Mouse (Mus musculus): ENCODE results near the gene Glis3. TPM values are rescaled to one million over a fixed set of nuclear protein-coding genes. Genes with fewer than 3 reads are reported as not detected.

Gene Glis3
- polyA plus RNA-seq, 1 experiment from 2014 or later: 0.13 TPM

DNA sequence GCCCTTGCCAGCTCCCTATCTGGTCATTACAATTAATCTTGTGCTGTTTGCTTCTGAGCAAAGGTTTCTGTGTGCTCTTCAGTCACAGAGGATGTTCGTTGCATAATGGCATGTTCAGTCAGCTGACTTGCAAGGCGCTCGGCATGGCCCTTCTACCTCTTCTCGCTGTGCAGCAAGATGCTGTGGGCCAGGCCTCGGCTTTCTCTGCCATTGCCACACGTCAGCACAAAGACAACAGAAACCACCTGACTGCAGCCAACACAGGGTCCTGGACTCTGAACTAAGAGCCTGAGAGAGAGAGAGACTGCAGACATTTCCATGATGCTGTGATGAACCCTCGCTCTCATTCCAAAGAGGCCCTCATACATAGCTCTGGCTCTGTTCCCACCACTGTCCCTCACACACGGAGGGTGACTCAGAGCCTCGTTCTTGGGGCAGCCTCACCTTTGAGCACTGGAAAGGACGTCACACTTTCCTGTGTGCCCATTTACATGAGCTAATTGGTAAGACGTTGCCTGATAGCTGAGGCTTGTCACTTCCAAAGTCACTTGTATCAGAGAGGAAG lies 380.6 kb downstream of the Glis3 start:
- H3K4me1 ChIP-seq (replicated peaks): no peaks in the 10 kb centered on the region
- H3K9me3 ChIP-seq (replicated peaks): no peaks in the 10 kb centered on the region
- H3K4me2 ChIP-seq: no peak overlapping the region
- DNase-seq: no peak
- no peak for ATAC-seq (ENCODE audit: low read depth)
- H3K36me3 ChIP-seq: no peaks in the 10 kb centered on the region
- WGBS (ENCODE audit: insufficient replicate concordance): 50% methylated on average over 11 of the region's 11 CpGs
- no peak overlapping the region for H3K27ac ChIP-seq
- H3K9ac ChIP-seq: no peak overlapping the region
- H3K4me3 ChIP-seq (replicated peaks): no peak overlapping the region
- no peaks in the 10 kb centered on the region for H3K27me3 ChIP-seq

- no peaks in the 10 kb centered on the region for H3K36me3 ChIP-seq
- no peak overlapping the region for H3K27ac ChIP-seq
- no peaks in the 10 kb centered on the region for H3K9me3 ChIP-seq (replicated peaks)
- no peak overlapping the region for H3K4me3 ChIP-seq (replicated peaks)
- DNase-seq (no peak), ATAC-seq (ENCODE audit: low read depth) (no peak)
- no peak overlapping the region for H3K9ac ChIP-seq
- WGBS (ENCODE audit: insufficient replicate concordance): 69% methylated on average over 9 of the region's 9 CpGs
- H3K4me2 ChIP-seq: no peak overlapping the region
- no peaks in the 10 kb centered on the region for H3K27me3 ChIP-seq
- no peaks in the 10 kb centered on the region for H3K4me1 ChIP-seq (replicated peaks)
These were observed 381.2 kb downstream of the Glis3 start for GRCm38 (mm10) chr19:28298669-28299068.

DNA sequence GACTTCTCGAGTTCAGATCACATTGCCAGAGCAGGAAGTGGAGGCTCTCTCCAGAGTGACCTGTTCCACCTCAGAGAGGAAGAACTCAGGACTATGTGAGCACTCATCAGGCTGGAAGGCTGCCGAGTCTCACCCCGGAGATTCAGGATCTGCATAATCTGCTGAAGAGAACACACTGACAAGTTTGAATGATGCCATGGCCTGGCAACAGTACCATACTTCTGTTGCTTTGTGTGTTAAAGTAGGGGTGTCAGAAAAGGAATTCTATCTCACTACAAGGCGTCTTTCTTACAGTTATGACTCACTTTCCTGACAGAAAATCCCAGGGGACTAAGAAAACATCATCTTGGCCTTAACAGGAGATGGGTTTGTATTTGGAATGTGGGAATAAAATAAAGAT lies 388.3 kb downstream of the Glis3 start:
- WGBS (ENCODE audit: insufficient replicate concordance): 52% methylated on average over 4 of the region's 4 CpGs

GRCm38 (mm10) chr19:28289457-28289856 lies 390.4 kb downstream of the Glis3 start:
- DNase-seq (no peak), ATAC-seq (ENCODE audit: low read depth) (no peak)
- Histone ChIP-seq H3K36me3 (no peaks in the 10 kb centered on the region), H3K4me3 (replicated peaks) (no peak overlapping the region), H3K27me3 (no peaks in the 10 kb centered on the region), H3K9me3 (replicated peaks) (no peaks in the 10 kb centered on the region), H3K4me1 (replicated peaks) (no peaks in the 10 kb centered on the region), H3K27ac (no peak overlapping the region), H3K4me2 (no peak overlapping the region), H3K9ac (no peak overlapping the region)
- 47% methylated on average over 4 of the region's 4 CpGs for WGBS (ENCODE audit: insufficient replicate concordance)

More for the DNA sequence above, 388.3 kb downstream of the Glis3 start:
- Histone ChIP-seq H3K9me3 (replicated peaks) (no peaks in the 10 kb centered on the region), H3K27ac (no peak overlapping the region), H3K4me1 (replicated peaks) (no peaks in the 10 kb centered on the region), H3K4me3 (replicated peaks) (no peak overlapping the region), H3K36me3 (no peaks in the 10 kb centered on the region), H3K4me2 (no peak overlapping the region), H3K9ac (no peak overlapping the region), H3K27me3 (no peaks in the 10 kb centered on the region)
- DNase-seq (no peak), ATAC-seq (ENCODE audit: low read depth) (no peak)

DNA sequence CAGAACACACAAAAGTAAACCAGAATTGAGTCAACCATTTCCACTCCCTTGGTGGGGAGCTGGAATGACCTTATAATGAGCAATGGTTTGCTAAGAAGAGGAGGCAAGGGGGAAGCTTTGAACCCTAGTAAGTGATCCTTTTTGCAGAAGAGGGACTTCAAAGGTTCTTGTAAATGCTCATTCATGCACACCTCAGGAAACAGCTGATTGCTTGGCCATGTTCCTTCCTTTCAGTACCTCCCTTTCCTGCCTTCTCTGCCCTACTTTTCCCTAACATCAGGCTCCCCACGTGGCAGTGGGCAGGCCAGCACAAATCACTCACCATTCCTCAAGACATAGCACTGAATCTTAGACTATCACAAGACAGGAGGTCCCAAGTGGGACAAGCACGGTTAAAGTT lies 392.4 kb downstream of the Glis3 start:
- no peaks in the 10 kb centered on the region for H3K27me3 ChIP-seq
- H3K9me3 ChIP-seq (replicated peaks): no peaks in the 10 kb centered on the region
- H3K36me3 ChIP-seq: no peaks in the 10 kb centered on the region
- H3K4me1 ChIP-seq (replicated peaks): no peaks in the 10 kb centered on the region
- no peak overlapping the region for H3K4me2 ChIP-seq
- H3K9ac ChIP-seq: no peak overlapping the region
- no peak overlapping the region for H3K27ac ChIP-seq
- ATAC-seq (ENCODE audit: low read depth): no peak
- no peak overlapping the region for H3K4me3 ChIP-seq (replicated peaks)
- 31% methylated on average over 2 of the region's 2 CpGs for WGBS (ENCODE audit: insufficient replicate concordance)
- DNase-seq: no peak

DNA sequence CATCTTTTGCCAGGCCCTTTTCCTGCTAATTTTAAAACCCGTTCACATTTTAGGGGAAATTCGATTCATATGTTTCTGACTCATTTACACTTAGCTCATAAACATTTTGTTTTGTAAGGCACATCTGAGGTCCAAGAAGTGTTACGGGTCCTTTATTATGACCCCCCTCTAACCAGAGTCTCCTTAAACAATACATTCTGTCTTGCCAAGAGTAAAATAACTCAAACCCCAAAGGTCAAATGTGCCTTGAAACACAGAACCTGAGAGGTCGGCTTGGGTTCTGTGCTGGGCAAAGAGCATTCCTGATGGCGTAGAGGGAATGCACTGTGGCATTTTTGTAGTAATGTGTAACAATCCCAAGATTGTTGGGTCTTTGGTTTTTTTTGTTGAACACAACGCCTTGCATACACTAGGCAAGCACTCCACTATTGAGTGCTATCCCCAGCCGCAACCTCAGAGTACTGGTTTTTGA lies 395.7 kb downstream of the Glis3 start:
- WGBS (ENCODE audit: insufficient replicate concordance): 72% methylated on average over 7 of the region's 7 CpGs
- Histone ChIP-seq H3K9me3 (replicated peaks) (no peaks in the 10 kb centered on the region), H3K4me3 (replicated peaks) (no peak overlapping the region), H3K36me3 (no peaks in the 10 kb centered on the region), H3K27ac (no peak overlapping the region), H3K9ac (no peak overlapping the region), H3K27me3 (no peaks in the 10 kb centered on the region), H3K4me2 (no peak overlapping the region), H3K4me1 (replicated peaks) (no peaks in the 10 kb centered on the region)
- ATAC-seq (ENCODE audit: low read depth) (no peak), DNase-seq (no peak)

DNA sequence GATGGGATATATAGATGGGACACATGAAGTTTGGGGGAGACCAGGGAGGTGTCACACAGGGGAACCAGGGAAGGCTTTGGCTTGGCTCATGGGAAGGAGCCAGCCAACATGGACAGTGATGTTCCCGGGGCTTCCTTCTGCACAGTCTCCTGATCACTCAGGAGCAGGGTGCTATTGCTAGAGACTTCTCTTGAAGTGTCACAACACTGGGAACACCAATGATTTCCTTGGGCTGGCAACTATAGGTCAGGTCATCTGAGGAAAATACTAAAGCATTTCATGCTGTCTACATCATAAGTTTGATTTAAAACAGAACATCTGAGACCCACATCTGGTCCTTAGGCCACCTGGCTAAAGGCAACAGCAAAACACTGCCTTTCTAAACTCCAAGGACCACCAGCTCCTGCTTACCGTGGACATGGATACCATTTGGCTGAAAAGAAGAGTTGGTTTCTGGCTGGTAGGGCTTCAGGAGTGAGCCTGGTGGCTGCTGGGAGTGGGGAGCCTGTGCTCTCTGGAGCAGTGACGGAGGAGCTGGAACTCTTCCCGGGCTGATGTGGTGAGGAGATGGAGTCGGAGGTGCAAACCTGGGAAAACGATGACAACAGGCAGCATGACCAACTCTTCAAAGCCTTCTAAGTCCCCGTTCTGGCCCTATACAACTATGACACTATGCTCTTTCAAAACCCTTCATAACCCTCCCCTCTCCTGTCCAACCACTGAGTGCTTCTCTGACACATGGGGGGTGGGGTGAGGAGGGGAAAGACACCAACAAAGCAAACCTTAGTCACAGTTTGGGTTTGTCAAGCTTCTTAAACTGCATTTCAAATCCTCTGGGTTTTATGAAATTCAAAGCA lies 396.4 kb downstream of the Glis3 start:
- Histone ChIP-seq H3K27me3 (no peaks in the 10 kb centered on the region), H3K36me3 (no peaks in the 10 kb centered on the region), H3K9ac (no peak overlapping the region), H3K4me2 (no peak overlapping the region), H3K27ac (no peak overlapping the region), H3K4me1 (replicated peaks) (no peaks in the 10 kb centered on the region), H3K4me3 (replicated peaks) (no peak overlapping the region), H3K9me3 (replicated peaks) (no peaks in the 10 kb centered on the region)
- ATAC-seq (ENCODE audit: low read depth) (no peak), DNase-seq (no peak)
- WGBS (ENCODE audit: insufficient replicate concordance): 71% methylated on average over 7 of the region's 7 CpGs

- Histone ChIP-seq H3K27ac (no peak overlapping the region), H3K9ac (no peak overlapping the region), H3K36me3 (no peaks in the 10 kb centered on the region), H3K27me3 (no peaks in the 10 kb centered on the region), H3K9me3 (replicated peaks) (no peaks in the 10 kb centered on the region), H3K4me1 (replicated peaks) (no peaks in the 10 kb centered on the region), H3K4me3 (replicated peaks) (no peak overlapping the region), H3K4me2 (no peak overlapping the region)
- 51% methylated on average over 4 of the region's 4 CpGs for WGBS (ENCODE audit: insufficient replicate concordance)
- DNase-seq (no peak), ATAC-seq (ENCODE audit: low read depth) (no peak)
These were observed 398.5 kb downstream of the Glis3 start for GRCm38 (mm10) chr19:28281405-28281804.

GRCm38 (mm10) chr19:28277104-28277503 lies 402.8 kb downstream of the Glis3 start:
- ATAC-seq (ENCODE audit: low read depth) (no peak), DNase-seq (no peak)
- WGBS (ENCODE audit: insufficient replicate concordance): 68% methylated on average over 2 of the region's 2 CpGs
- Histone ChIP-seq H3K27ac (no peak overlapping the region), H3K4me3 (replicated peaks) (no peak overlapping the region), H3K4me1 (replicated peaks) (no peaks in the 10 kb centered on the region), H3K4me2 (no peak overlapping the region), H3K36me3 (no peaks in the 10 kb centered on the region), H3K9ac (no peak overlapping the region), H3K27me3 (no peaks in the 10 kb centered on the region), H3K9me3 (replicated peaks) (no peaks in the 10 kb centered on the region)

GRCm38 (mm10) chr19:28274501-28274900 lies 405.4 kb downstream of the Glis3 start:
- H3K36me3 ChIP-seq: no peaks in the 10 kb centered on the region
- no peaks in the 10 kb centered on the region for H3K27me3 ChIP-seq
- H3K4me1 ChIP-seq (replicated peaks): no peaks in the 10 kb centered on the region
- H3K4me3 ChIP-seq (replicated peaks): no peak overlapping the region
- WGBS (ENCODE audit: insufficient replicate concordance): 39% methylated on average over 2 of the region's 2 CpGs
- ATAC-seq (ENCODE audit: low read depth): no peak
- no peaks in the 10 kb centered on the region for H3K9me3 ChIP-seq (replicated peaks)
- no peak overlapping the region for H3K27ac ChIP-seq
- H3K9ac ChIP-seq: no peak overlapping the region
- no peak overlapping the region for H3K4me2 ChIP-seq
- DNase-seq: no peak

GRCm38 (mm10) chr19:28273946-28274345 lies 405.9 kb downstream of the Glis3 start:
- Histone ChIP-seq H3K9me3 (replicated peaks) (no peaks in the 10 kb centered on the region), H3K27ac (no peak overlapping the region), H3K27me3 (no peaks in the 10 kb centered on the region), H3K9ac (no peak overlapping the region), H3K4me3 (replicated peaks) (no peak overlapping the region), H3K36me3 (no peaks in the 10 kb centered on the region), H3K4me1 (replicated peaks) (no peaks in the 10 kb centered on the region), H3K4me2 (no peak overlapping the region)
- ATAC-seq (ENCODE audit: low read depth): no peak
- WGBS (ENCODE audit: insufficient replicate concordance): 59% methylated on average over 4 of the region's 4 CpGs
- DNase-seq: no peak

- no peak for ATAC-seq (ENCODE audit: low read depth)
- Histone ChIP-seq H3K27ac (no peak overlapping the region), H3K9me3 (replicated peaks) (no peaks in the 10 kb centered on the region), H3K36me3 (no peaks in the 10 kb centered on the region), H3K27me3 (no peaks in the 10 kb centered on the region), H3K4me3 (replicated peaks) (no peak overlapping the region), H3K9ac (no peak overlapping the region), H3K4me2 (no peak overlapping the region), H3K4me1 (replicated peaks) (no peaks in the 10 kb centered on the region)
- no peak for DNase-seq
- WGBS (ENCODE audit: insufficient replicate concordance): 61% methylated on average over 8 of the region's 8 CpGs
These were observed 413.0 kb downstream of the Glis3 start for GRCm38 (mm10) chr19:28266850-28267249.

Data from liver, embryonic 13.5 days (tissue).